Mouse (Mus musculus) gastrocnemius, postnatal 36 days (tissue): ENCODE data around the gene Lgals3bp. TPM values are rescaled to one million over a fixed set of nuclear protein-coding genes. Genes with fewer than 3 reads are reported as not detected.
A peak's percentile ranks its signal among the peaks of the same experiment; 100 is the strongest.

Experiments
- DNase-seq, 2 experiments: peaks; one replicate each; pipeline ENCODE4 v3.0.0; 2022
- intact Hi-C: fragments of 180-260 bp; cut with DNase I; formaldehyde crosslinking; loops from one replicate; pipeline ENCODE4 v1.15.1; 2025
- total RNA-seq, 2 experiments: library from RNA; stranded (reverse); gene quantifications; 2 replicates each; pipeline ENCODE4 v1.2.3; 2021

Gene Lgals3bp
- total RNA-seq, 2 experiments from 2014 or later, result 13.0 to 19.2 TPM

- no peak for DNase-seq
- intact Hi-C loops, result no loop called here
Observed at GRCm38 (mm10) chr11:118424621-118425335, 22.9 kb upstream of the Lgals3bp start.

DNA sequence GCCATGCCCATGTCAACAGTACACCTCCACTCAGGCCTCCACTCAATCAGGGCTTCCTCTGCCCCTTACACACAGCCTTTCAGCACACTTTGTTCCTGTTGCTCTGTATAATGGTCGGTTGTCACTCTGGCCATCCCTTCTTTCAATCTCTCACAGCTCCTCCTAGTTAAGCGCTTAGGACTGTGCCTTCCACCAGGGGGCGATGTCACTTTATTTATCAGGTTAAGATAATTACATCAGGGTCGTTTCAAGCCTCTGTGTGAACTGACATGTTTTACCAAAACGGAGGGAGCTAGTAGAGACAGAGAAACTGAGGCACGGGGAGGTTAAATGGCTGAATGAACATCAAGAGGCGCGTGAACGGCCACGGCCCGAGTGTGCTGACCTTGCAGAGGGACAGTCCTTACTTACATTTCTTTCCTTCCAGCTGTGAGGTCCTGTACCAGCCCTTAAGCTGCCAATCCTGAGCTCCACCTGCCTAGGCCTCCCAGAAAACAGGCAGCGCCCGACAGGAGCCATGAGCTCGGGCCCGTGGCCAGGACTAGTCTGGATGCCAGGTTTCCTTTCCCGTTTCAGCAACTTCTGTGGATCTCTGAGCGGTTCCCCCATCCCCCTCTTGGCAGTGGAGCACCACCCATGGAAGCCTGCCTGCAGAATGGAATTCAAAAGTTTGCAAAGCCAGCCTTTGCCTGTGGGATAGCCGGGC, 21.5 kb upstream of the Lgals3bp start:
- intact Hi-C loops, result loop anchor here (1.0 kb wide), 1 partner anchor 20 kb away; no protein-coding TSS in a partner anchor
- DNase-seq, result peak; percentile 75 to 77

GRCm38 (mm10) chr11:118420261-118420660, 18.4 kb upstream of the Lgals3bp start:
- no peak for DNase-seq
- intact Hi-C loops, result no loop called here

GRCm38 (mm10) chr11:118418834-118419504, 17.1 kb upstream of the Lgals3bp start, which contains the start of gene Cant1:
Gene Cant1, minus strand, starts transcription at chr11:118419086.
- intact Hi-C loops, result no loop called here
- DNase-seq, result peak; percentile 95

DNA sequence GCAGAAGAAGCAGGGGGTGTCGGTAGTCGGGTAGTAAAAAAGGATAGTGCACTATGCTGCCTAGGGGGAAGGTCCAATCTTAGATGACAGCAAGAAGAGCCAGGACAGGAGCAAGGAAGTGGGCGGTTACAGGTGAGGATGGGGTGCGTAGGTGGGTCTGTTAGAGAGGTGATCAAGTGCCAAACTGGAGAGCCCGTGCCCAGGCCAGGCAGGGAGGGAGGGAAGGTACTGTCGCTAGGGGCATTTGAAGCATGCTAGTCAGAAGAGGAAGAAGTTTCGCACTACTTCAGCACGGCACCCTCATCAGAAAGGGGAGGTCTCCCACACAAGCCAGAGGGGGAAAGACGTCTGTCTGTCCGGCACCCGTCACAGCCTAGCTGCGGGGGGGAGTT, 16.5 kb upstream of the Lgals3bp start:
- no peak for DNase-seq
- intact Hi-C loops, result no loop called here

DNA sequence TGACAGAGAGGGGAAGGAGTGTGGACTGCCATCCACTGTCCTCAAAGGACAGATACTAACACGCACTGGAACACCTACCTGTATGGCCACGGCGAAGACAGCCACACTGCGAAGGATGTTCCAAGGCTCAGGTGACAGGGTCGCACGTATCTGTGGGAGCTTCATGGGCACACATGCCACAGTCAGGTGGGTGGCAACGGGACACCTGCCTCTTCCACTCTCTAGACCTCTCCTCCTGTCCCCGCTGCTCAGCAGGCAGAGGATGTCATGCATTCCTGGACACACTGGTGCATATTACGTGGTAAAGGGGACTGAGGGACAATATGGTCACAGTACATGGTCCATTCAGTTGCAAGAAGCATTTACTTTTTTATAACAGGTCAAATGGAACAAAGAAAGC, 15.6 kb upstream of the Lgals3bp start:
- DNase-seq, result no peak
- intact Hi-C loops, result no loop called here

GRCm38 (mm10) chr11:118416046-118416445, 14.2 kb upstream of the Lgals3bp start:
- intact Hi-C loops, result no loop called here
- DNase-seq, result no peak

GRCm38 (mm10) chr11:118415630-118416029, 13.7 kb upstream of the Lgals3bp start:
- intact Hi-C loops, result no loop called here
- DNase-seq, result no peak

- DNase-seq, result no peak
- intact Hi-C loops, result no loop called here
Observed at GRCm38 (mm10) chr11:118414270-118414669, 12.4 kb upstream of the Lgals3bp start.

DNA sequence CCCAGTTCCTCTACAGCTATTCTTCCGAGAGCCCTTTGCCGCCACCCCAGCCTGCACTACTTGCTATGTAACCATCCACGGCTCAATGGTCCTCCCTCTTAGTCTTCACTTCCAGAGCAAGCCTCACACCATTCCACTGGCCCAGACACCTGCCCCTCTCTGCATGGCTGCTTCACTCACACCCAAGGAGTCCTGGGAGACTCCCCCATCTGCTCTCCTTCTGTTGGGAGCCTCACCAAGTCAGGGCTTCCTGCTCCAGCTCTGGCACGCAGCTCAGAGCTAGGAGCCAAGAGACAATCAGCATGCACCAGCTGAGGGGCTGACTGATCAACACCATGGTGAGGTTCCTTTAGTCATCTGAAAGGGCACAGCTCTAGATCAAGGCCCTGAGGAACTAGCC, 11.2 kb upstream of the Lgals3bp start:
- no peak for DNase-seq
- intact Hi-C loops, result no loop called here

GRCm38 (mm10) chr11:118412601-118413000, 10.7 kb upstream of the Lgals3bp start:
- DNase-seq, result no peak
- intact Hi-C loops, result no loop called here

DNA sequence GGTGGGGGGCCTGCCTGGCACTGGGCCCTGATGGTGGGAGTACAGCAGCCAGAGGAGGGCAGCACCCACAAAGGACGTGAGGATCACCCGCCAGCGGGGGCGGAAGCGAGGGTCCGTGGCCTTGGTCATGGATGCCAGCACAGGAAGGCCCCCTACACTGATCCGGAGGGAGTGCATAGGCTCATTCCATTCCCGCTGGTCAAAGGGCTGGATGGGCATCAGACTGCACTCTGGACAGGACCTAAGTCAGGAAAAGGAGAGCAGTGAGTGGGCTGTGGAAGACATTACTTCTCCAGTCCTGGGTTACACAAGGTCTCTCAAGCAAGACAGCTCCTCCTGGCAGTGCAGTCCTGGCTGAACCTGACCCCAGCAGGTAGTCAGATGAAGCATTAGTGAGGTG, 9.4 kb upstream of the Lgals3bp start:
- intact Hi-C loops, result no loop called here
- no peak for DNase-seq

DNA sequence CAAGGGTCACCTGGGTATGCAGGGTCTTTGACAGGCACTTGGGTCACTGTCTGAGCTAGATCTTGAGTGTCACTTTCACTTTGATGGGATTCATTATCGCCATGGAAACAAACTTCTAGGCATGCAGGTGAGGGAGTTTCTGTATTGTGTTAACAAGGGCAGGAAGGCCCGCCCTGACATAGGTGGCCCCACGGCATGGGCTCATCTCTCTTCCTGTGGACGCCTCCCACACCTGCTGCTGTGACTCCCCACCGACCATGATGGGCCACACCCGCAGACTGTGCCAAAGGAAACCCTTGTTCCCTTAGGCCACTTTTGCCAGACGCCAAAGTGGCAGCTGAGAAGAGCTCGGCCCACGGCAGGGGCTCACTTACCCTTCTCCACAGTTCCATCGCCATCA, 8.6 kb upstream of the Lgals3bp start:
- DNase-seq, result no peak
- intact Hi-C loops, result no loop called here

DNA sequence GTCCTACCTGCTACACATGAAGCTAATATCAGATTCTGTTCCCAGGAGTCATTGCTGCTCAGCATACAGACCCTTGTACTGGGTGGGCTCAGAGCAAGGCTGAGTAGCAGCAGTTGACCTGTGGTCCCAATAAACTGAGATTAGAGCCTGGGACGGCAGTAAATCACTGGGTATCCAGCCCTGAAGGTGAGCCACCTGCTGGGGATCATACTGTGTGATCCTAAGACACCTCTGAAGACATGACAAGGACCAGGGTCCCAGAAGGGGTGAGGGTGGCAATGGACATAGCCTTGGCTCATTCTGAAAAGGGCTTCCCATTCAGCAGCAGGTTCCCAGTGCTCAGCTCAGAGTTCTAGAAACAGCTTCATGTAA, 8.2 kb upstream of the Lgals3bp start:
- no peak for DNase-seq
- intact Hi-C loops, result no loop called here

GRCm38 (mm10) chr11:118409106-118410072, 7.5 kb upstream of the Lgals3bp start:
- DNase-seq, result no peak
- intact Hi-C loops, result no loop called here

DNA sequence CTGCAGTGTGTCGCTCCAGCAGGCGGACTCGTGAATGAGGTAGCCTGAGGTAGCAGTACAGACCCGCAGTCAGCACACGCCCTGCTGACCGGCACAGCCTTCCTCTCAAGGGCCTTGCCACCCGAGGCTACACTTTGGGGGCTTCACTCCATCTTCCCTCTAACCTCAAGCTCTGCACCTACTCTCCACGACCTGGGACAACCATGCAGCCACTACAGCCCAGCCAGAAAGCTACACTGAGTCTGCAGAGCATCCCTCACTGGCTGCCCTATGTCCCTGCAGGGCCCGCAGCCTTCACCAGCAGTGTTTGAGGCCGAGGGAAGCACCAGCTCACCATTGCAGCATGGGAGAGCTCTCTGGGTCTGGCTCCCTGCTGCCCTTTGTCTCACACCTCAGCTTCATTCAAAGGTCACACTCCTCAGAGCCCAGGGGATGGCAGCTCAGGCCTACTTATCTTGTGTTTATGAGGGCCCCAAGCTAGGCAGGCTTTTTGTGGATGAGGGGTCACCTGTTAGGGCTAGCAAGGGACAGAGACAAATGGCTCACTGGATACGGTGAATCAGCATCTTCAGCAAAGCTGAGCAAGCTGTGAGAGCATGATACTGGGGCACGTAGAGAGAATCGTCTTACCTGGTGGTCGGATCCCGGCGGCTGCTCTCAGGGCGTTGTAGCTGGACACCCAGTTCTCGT, 6.3 kb upstream of the Lgals3bp start:
- no peak for DNase-seq
- intact Hi-C loops, result no loop called here

- DNase-seq, result peak; percentile 8 to 39
- intact Hi-C loops, result no loop called here
Observed at GRCm38 (mm10) chr11:118407318-118407910, 5.5 kb upstream of the Lgals3bp start.

DNA sequence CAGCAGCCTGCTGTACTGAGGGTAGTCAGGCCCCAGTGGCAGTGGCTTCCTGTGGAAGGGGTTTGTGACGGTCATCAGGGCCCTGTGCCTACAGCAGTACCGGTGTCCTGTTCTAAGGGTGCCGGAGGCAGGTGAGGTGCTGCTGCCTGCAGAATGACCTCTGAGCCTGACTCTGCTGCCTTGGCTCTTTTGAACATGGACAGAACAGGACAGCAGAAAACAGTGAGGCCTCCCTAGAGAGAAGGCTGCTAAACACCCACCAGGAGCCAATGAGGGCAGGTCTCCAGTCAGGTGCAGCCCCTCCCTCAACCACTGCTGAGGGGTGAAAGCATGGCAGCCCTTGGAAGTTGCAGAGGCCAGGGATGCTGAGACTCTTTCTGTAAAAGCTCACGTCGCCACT, 4.6 kb upstream of the Lgals3bp start:
- peak; percentile 3 to 11 for DNase-seq

DNA sequence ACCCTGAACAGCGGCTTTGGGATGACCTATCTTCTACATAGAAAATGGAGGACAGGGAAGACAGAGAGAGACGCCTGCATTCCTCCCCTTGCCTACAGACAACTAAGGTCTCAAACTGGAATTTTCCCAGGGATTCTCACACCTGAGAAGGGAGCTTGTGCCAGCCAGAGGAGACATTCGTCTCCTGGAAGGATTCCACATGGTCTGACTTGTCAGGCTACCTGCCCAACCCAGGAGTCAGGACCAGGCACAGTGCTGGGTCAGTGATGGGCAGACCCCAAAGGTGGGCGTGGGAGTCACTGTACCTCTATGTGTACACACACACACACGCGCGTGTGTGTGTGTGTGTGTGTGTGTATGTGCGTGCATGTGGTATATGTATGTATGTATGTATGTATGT, 3.4 kb upstream of the Lgals3bp start:
- DNase-seq, result no peak
- intact Hi-C loops, result no loop called here

More for the DNA sequence above, 4.6 kb upstream of the Lgals3bp start:
- intact Hi-C loops, result no loop called here
